Mouse (Mus musculus): Measurements from ENCODE around the gene Tmem104. TPM values are rescaled to one million over a fixed set of nuclear protein-coding genes. Genes with fewer than 3 reads are reported as not detected.

Tmem104 gene
- total and polyA plus RNA-seq, 2 experiments from 2014 or later, result 8.5 to 12.9 TPM

- H3K27ac ChIP-seq (ENCODE audit: low read depth, low read length), result no peak overlapping the region
- H3K27me3 ChIP-seq (ENCODE audit: insufficient read depth, low read length), result peaks cover 29% of the 10 kb centered on the region
- peaks cover 25% of the 10 kb centered on the region for H3K36me3 ChIP-seq (ENCODE audit: insufficient read depth, low read length)
- no peak overlapping the region for H3K4me3 ChIP-seq (ENCODE audit: low read depth, low read length)
- no peak overlapping the region for H3K9ac ChIP-seq (replicated peaks; ENCODE audit: low read length, poor library complexity, severe bottlenecking)
- ATAC-seq (ENCODE audit: low FRiP score), result no peak
- 61% methylated on average over 8 of the region's 8 CpGs for WGBS
- H3K4me2 ChIP-seq (ENCODE audit: low read depth, low read length, poor library complexity, severe bottlenecking), result no peak overlapping the region
- TF ChIP-seq CTCF (IDR thresholded peaks at IDR 0.05), result no peak
- H3K4me1 ChIP-seq (ENCODE audit: insufficient read depth, low read length), result no peaks in the 10 kb centered on the region; the same call in none of the 2 replicates
- no peaks in the 10 kb centered on the region for H3K9me3 ChIP-seq (ENCODE audit: low read length)
- no peak for DNase-seq (ENCODE audit: low spot score)
Measured at GRCm38 (mm10) chr11:115246386-115246785, 59.1 kb downstream of the Tmem104 start.

DNA sequence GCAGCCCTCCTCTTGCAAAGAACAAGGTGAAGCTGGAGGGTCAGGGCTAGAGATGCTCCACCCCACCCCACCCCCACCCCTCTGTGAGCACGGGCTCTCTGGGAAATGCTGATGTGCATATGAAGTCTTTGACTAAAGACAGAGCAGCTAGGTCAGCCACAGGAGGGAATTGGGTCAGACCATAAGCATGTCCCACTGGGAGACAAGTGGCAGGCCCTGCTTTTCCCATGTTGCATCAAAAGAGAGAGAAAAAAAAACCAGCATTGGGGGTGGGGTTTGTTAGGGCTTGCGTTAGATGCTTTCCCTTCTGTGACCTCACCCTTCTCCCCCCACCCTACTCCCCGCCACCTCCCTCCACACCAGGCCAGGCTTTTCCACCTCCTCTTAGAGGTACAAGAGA, 60.0 kb downstream of the Tmem104 start:
- 31% methylated on average over 3 of the region's 3 CpGs for WGBS
- Histone ChIP-seq H3K4me3 (ENCODE audit: low read depth, low read length) (no peak overlapping the region), H3K4me1 (ENCODE audit: insufficient read depth, low read length) (no peaks in the 10 kb centered on the region; the same call in none of the 2 replicates), H3K4me2 (ENCODE audit: low read depth, low read length, poor library complexity, severe bottlenecking) (no peak overlapping the region), H3K27ac (ENCODE audit: low read depth, low read length) (no peak overlapping the region), H3K27me3 (ENCODE audit: insufficient read depth, low read length) (peaks cover 29% of the 10 kb centered on the region), H3K36me3 (ENCODE audit: insufficient read depth, low read length) (peaks cover 25% of the 10 kb centered on the region), H3K9me3 (ENCODE audit: low read length) (no peaks in the 10 kb centered on the region), H3K9ac (replicated peaks; ENCODE audit: low read length, poor library complexity, severe bottlenecking) (no peak overlapping the region)
- TF ChIP-seq CTCF (IDR thresholded peaks at IDR 0.05), result no peak
- ATAC-seq (ENCODE audit: low FRiP score) (no peak), DNase-seq (ENCODE audit: low spot score) (no peak)

GRCm38 (mm10) chr11:115247945-115248344, 60.7 kb downstream of the Tmem104 start:
- peaks cover 29% of the 10 kb centered on the region for H3K27me3 ChIP-seq (ENCODE audit: insufficient read depth, low read length)
- H3K27ac ChIP-seq (ENCODE audit: low read depth, low read length), result no peak overlapping the region
- ATAC-seq (ENCODE audit: low FRiP score), result no peak
- H3K9me3 ChIP-seq (ENCODE audit: low read length), result no peaks in the 10 kb centered on the region
- WGBS, result 74% methylated on average over 6 of the region's 6 CpGs
- H3K9ac ChIP-seq (replicated peaks; ENCODE audit: low read length, poor library complexity, severe bottlenecking), result no peak overlapping the region
- no peak for TF ChIP-seq CTCF (IDR thresholded peaks at IDR 0.05)
- H3K36me3 ChIP-seq (ENCODE audit: insufficient read depth, low read length), result peaks cover 22% of the 10 kb centered on the region
- no peak overlapping the region for H3K4me3 ChIP-seq (ENCODE audit: low read depth, low read length)
- no peak overlapping the region for H3K4me2 ChIP-seq (ENCODE audit: low read depth, low read length, poor library complexity, severe bottlenecking)
- no peak for DNase-seq (ENCODE audit: low spot score)
- H3K4me1 ChIP-seq (ENCODE audit: insufficient read depth, low read length), result no peaks in the 10 kb centered on the region; the same call in none of the 2 replicates

DNA sequence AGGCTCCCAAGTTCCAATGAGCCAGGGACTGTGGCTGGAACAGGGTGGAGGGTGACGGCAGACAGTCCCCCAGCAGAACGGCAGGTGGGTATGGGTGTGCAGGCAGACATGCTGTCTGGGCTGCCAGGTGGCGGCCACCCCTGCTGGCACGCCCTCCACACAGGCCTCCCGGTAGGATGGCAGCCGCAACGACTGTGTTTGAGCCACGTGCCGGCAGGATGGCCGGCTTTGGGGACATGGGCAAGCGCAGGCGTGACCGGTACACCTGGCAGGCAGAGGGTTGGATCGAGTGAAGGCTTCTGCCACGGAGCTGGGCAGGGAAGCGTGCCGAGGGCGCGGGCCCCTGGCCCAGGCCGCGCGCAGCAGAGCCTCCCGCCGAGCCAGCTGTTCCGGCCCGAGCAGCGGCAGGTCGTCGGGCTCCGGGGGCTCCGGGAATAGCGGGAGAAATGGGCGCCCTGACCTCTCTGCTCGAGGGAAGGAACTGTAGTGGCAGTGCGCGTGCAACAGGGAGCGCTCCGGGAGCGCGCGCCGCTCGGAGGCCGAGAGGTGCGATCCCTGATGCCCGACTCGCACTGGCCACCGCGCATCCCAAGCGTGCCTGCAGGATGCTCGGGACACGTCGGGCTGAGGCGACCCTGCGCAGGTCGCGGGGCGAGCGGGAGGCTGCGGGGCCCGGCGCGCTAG, 62.6 kb downstream of the Tmem104 start:
- H3K9me3 ChIP-seq (ENCODE audit: low read length), result no peaks in the 10 kb centered on the region
- DNase-seq (ENCODE audit: low spot score) (no peak), ATAC-seq (ENCODE audit: low FRiP score) (no peak; the same call in 1 of the 2 replicates)
- H3K4me2 ChIP-seq (ENCODE audit: low read depth, low read length, poor library complexity, severe bottlenecking), result peak overlapping the region; percentile 81
- WGBS, result 2% methylated on average over 58 of the region's 63 CpGs
- peak; percentile 44; the same call in 1 of the 2 replicates for TF ChIP-seq CTCF (IDR thresholded peaks at IDR 0.05)
- peaks cover 6% of the 10 kb centered on the region for H3K36me3 ChIP-seq (ENCODE audit: insufficient read depth, low read length)
- H3K4me3 ChIP-seq (ENCODE audit: low read depth, low read length), result peak overlapping the region; percentile 45
- peak overlapping the region; percentile 54 for H3K9ac ChIP-seq (replicated peaks; ENCODE audit: low read length, poor library complexity, severe bottlenecking)
- H3K27me3 ChIP-seq (ENCODE audit: insufficient read depth, low read length), result peaks cover 29% of the 10 kb centered on the region
- no peak overlapping the region for H3K27ac ChIP-seq (ENCODE audit: low read depth, low read length)
- H3K4me1 ChIP-seq (ENCODE audit: insufficient read depth, low read length), result no peaks in the 10 kb centered on the region; the same call in none of the 2 replicates

- H3K4me2 ChIP-seq (ENCODE audit: low read depth, low read length, poor library complexity, severe bottlenecking), result peak overlapping the region; percentile 81
- TF ChIP-seq CTCF (IDR thresholded peaks at IDR 0.05), result no peak
- H3K27me3 ChIP-seq (ENCODE audit: insufficient read depth, low read length), result peaks cover 29% of the 10 kb centered on the region
- no peaks in the 10 kb centered on the region for H3K9me3 ChIP-seq (ENCODE audit: low read length)
- no peak overlapping the region for H3K27ac ChIP-seq (ENCODE audit: low read depth, low read length)
- DNase-seq (ENCODE audit: low spot score), result no peak
- ATAC-seq (ENCODE audit: low FRiP score), result no peak
- peak overlapping the region; percentile 54 for H3K9ac ChIP-seq (replicated peaks; ENCODE audit: low read length, poor library complexity, severe bottlenecking)
- H3K4me1 ChIP-seq (ENCODE audit: insufficient read depth, low read length), result no peaks in the 10 kb centered on the region; the same call in none of the 2 replicates
- peak overlapping the region; percentile 45 for H3K4me3 ChIP-seq (ENCODE audit: low read depth, low read length)
- 2% methylated on average over 33 of the region's 36 CpGs for WGBS
- H3K36me3 ChIP-seq (ENCODE audit: insufficient read depth, low read length), result no peaks in the 10 kb centered on the region
Measured at GRCm38 (mm10) chr11:115250405-115251090, 63.3 kb downstream of the Tmem104 start.

- Histone ChIP-seq H3K36me3 (ENCODE audit: insufficient read depth, low read length) (no peaks in the 10 kb centered on the region), H3K9me3 (ENCODE audit: low read length) (no peaks in the 10 kb centered on the region), H3K4me2 (ENCODE audit: low read depth, low read length, poor library complexity, severe bottlenecking) (no peak overlapping the region), H3K9ac (replicated peaks; ENCODE audit: low read length, poor library complexity, severe bottlenecking) (no peak overlapping the region), H3K4me1 (ENCODE audit: insufficient read depth, low read length) (no peaks in the 10 kb centered on the region; the same call in none of the 2 replicates), H3K27me3 (ENCODE audit: insufficient read depth, low read length) (peaks cover 29% of the 10 kb centered on the region), H3K4me3 (ENCODE audit: low read depth, low read length) (no peak overlapping the region), H3K27ac (ENCODE audit: low read depth, low read length) (no peak overlapping the region)
- WGBS, result 35% methylated on average over 3 of the region's 3 CpGs
- no peak for TF ChIP-seq CTCF (IDR thresholded peaks at IDR 0.05)
- ATAC-seq (ENCODE audit: low FRiP score) (no peak), DNase-seq (ENCODE audit: low spot score) (no peak)
Measured at GRCm38 (mm10) chr11:115251258-115251657, 64.0 kb downstream of the Tmem104 start.

Measured in midbrain, postnatal 0 days (tissue).